17 mouse cellular contexts compared by ENCODE assay signal in the genomic region with DNA sequence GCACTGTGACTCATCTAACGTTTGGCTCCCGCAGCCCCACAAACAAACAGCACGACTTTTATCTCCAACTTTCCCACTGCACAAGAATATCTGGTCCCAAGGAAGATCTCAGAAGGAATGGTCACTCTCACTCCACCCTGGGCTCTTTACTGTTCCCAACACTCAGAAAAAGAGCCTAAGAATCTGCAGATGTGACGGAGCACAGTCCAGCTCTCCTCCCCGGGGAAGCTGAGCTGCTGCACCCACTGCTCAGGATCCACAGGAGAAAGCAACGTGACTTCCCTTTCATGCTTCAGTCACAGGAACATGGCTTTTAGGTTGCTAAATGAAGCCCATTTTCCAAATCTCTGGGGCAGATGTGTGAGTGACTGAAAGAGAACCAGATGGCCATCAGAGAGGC.
"Had no signal": no experiment of that assay in that cellular context is flagged by ENCODE, and none has a peak within 500 bp of the region (broad histone marks: within the 10 kb centered on the region; RNA-seq: fewer than 3 reads in every experiment).

No protein-coding gene starts in this region.

- H3K27me3 ChIP-seq: liver, embryonic 13.5 days; midbrain, embryonic 13.5 days; neural tube, embryonic 13.5 days had no signal

- DNase-seq: kidney, postnatal 14 days; layer of hippocampus, adult 9-11 months; liver, embryonic 13.5 days; lung, adult 2 months; lung, postnatal 14 days; retina, postnatal 1 day; right cerebral cortex, postnatal 25 days; thymus, adult 2 months; thymus, postnatal 14 days; thymus, postnatal 4 days had no signal

- H3K4me2 ChIP-seq: liver, embryonic 13.5 days; midbrain, embryonic 13.5 days; neural tube, embryonic 13.5 days had no signal

- H3K4me3 ChIP-seq: layer of hippocampus, adult 2 months; liver, embryonic 13.5 days; midbrain, embryonic 10.5 days; midbrain, embryonic 13.5 days; myocyte; neural tube, embryonic 13.5 days had no signal

- H3K9me3 ChIP-seq: liver, embryonic 13.5 days; megakaryocyte, embryonic 14.5 days; midbrain, embryonic 10.5 days; midbrain, embryonic 13.5 days; neural tube, embryonic 13.5 days had no signal

- H3K36me3 ChIP-seq: liver, embryonic 13.5 days; midbrain, embryonic 10.5 days; midbrain, embryonic 13.5 days; neural tube, embryonic 13.5 days had no signal

- H3K9ac ChIP-seq: liver, embryonic 13.5 days; midbrain, embryonic 13.5 days; neural tube, embryonic 13.5 days had no signal

- H3K27ac ChIP-seq: layer of hippocampus, adult 2 months; liver, embryonic 13.5 days; midbrain, embryonic 10.5 days; midbrain, embryonic 13.5 days; neural tube, embryonic 13.5 days had no signal

- ATAC-seq: midbrain, embryonic 13.5 days; midbrain, embryonic 16.5 days had no signal
